15 mouse cellular contexts compared by ENCODE assay signal in the genomic region with DNA sequence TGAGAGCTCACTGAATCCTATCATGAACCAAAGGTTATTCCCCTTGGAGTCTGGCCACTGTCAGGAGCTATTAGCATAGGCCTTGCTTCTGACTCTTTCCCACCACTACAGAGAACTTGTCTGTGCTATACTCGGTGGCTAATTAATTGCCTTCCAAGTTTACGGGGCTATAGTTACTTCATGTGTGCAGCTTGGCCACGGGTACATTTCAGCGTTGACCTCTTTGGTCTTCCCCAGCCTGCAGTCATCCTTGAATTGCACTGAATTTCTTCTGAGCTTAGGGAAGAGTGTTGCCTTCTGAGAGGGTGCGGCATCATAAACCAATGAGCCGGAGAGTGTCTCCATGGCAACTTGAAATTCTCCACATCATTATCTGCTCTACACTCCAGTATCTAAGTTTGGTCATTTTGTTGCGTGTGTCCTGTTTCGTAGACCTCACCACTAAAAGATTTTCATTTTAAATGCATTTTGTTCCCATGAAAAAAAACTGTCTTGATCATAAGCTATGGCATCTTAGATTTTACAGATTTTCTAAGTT.
A peak's percentile ranks its signal among the peaks of the same experiment; 100 is the strongest.
DNase-seq lines count a peak whose midpoint lies in the region; ATAC-seq and TF ChIP-seq lines count a peak whose summit lies in the region.
"Had no signal": no experiment of that assay in that cellular context is flagged by ENCODE, and none has a peak within 500 bp of the region (broad histone marks: within the 10 kb centered on the region; RNA-seq: fewer than 3 reads in every experiment).

No protein-coding gene starts in this region.

- H3K9ac ChIP-seq in neural tube, embryonic 13.5 days = no peak overlapping the region
- no peak overlapping the region for H3K9ac ChIP-seq in kidney, embryonic 16.5 days (replicated peaks; ENCODE audit: low read length)
- H3K9ac ChIP-seq: heart, embryonic 12.5 days had no signal

- no peak for ATAC-seq in neural tube, embryonic 13.5 days (ENCODE audit: low read depth)
- ATAC-seq in kidney, embryonic 16.5 days (ENCODE audit: low FRiP score, low TSS enrichment) = peak; percentile 46; the same call in 1 of the 2 replicates
- no peak for ATAC-seq in activated CD4-positive, CD25-positive, alpha-beta regulatory T cell, adult 4 months
- ATAC-seq: intestine, postnatal 0 days had no signal

- no peak for TF ChIP-seq CTCF in kidney, adult 2 months (conservative IDR thresholded peaks at IDR 0.05; ENCODE audit: insufficient read depth, insufficient read length, low read depth, low read length)

- no peak for TF ChIP-seq POLR2A in kidney, adult 2 months (IDR thresholded peaks at IDR 0.05; ENCODE audit: low read depth, low read length)

- WGBS in kidney, adult 2 months = 57% methylated on average over 8 of the region's 8 CpGs
- WGBS in neural tube, embryonic 13.5 days = 39% methylated on average over 8 of the region's 8 CpGs
- WGBS in kidney, embryonic 16.5 days = 48% methylated on average over 8 of the region's 8 CpGs

- H3K27me3 ChIP-seq in kidney, adult 2 months (replicated peaks; ENCODE audit: control insufficient read depth, insufficient read depth, low read length) = no peaks in the 10 kb centered on the region
- no peaks in the 10 kb centered on the region for H3K27me3 ChIP-seq in neural tube, embryonic 13.5 days
- H3K27me3 ChIP-seq in kidney, embryonic 16.5 days (ENCODE audit: insufficient read depth, low read length) = no peaks in the 10 kb centered on the region
- H3K27me3 ChIP-seq: heart, embryonic 12.5 days had no signal

- no peaks in the 10 kb centered on the region for H3K4me1 ChIP-seq in kidney, adult 2 months (ENCODE audit: control insufficient read depth, insufficient read depth, low read length)
- H3K4me1 ChIP-seq in neural tube, embryonic 13.5 days (replicated peaks) = peaks cover 60% of the 10 kb centered on the region
- H3K4me1 ChIP-seq in kidney, embryonic 16.5 days (ENCODE audit: insufficient read depth, low read length) = peaks cover 16% of the 10 kb centered on the region

- no peak overlapping the region for H3K4me3 ChIP-seq in kidney, adult 2 months (ENCODE audit: insufficient read depth, low read depth, low read length)
- no peak overlapping the region for H3K4me3 ChIP-seq in neural tube, embryonic 13.5 days
- H3K4me3 ChIP-seq in kidney, embryonic 16.5 days (ENCODE audit: low read length) = no peak overlapping the region
- H3K4me3 ChIP-seq: heart, embryonic 12.5 days had no signal

- no peak overlapping the region for H3K27ac ChIP-seq in kidney, adult 2 months (ENCODE audit: insufficient read depth, low read depth, low read length)
- peak overlapping the region; percentile 87 for H3K27ac ChIP-seq in neural tube, embryonic 13.5 days (replicated peaks)
- no peak overlapping the region for H3K27ac ChIP-seq in kidney, embryonic 16.5 days (ENCODE audit: low read length)

- H3K4me2 ChIP-seq in neural tube, embryonic 13.5 days = no peak overlapping the region
- H3K4me2 ChIP-seq in kidney, embryonic 16.5 days (replicated peaks; ENCODE audit: low read depth, low read length) = no peak overlapping the region
- H3K4me2 ChIP-seq: heart, embryonic 12.5 days had no signal

- peak; percentile 46 for DNase-seq in kidney, adult 2 months
- no peak for DNase-seq in kidney, postnatal 14 days
- DNase-seq in neural tube, embryonic 10.5 days (ENCODE audit: extremely low spot score, low spot score) = no peak
- DNase-seq in urinary bladder, postnatal 10 days (ENCODE audit: low spot score) = no peak
- DNase-seq: adrenal gland, postnatal 36 days; cerebellum, adult 9-10 months; heart, postnatal 4 days; layer of hippocampus, adult 9-11 months; right cerebral cortex, postnatal 25 days; thymus, postnatal 36 days had no signal

- H3K36me3 ChIP-seq in kidney, adult 2 months (ENCODE audit: control insufficient read depth, insufficient read depth, low read length) = no peaks in the 10 kb centered on the region
- 0 out of 2 replicates have a peak, but pooled peaks cover 6% of the 10 kb centered on the region for H3K36me3 ChIP-seq in neural tube, embryonic 13.5 days
- H3K36me3 ChIP-seq in kidney, embryonic 16.5 days (ENCODE audit: insufficient read depth, low read length) = peaks cover 2% of the 10 kb centered on the region; the same call in 1 of the 2 replicates
- H3K36me3 ChIP-seq: heart, embryonic 12.5 days had no signal

- no peaks in the 10 kb centered on the region for H3K9me3 ChIP-seq in neural tube, embryonic 13.5 days
- H3K9me3 ChIP-seq in kidney, embryonic 16.5 days (ENCODE audit: low read length) = no peaks in the 10 kb centered on the region
- H3K9me3 ChIP-seq: heart, embryonic 12.5 days had no signal
